Mouse (Mus musculus) telencephalon, adult 2 months (tissue): ENCODE data around the gene Gtpbp2.

Experiments
- DNase-seq: peaks from one replicate; pipeline ENCODE4 v3.0.0-alpha.2; 2011; ENCODE audit warnings: low read depth, low spot score

The Gtpbp2 gene

GRCm38 (mm10) chr17:46152847-46153782 lies 7.7 kb upstream of the Gtpbp2 start, which contains the start of gene Mad2l1bp:
Gene Mad2l1bp, minus strand, starts transcription at chr17:46153553.
- peak; percentile 95 for DNase-seq

- DNase-seq, result no peak
Observed at GRCm38 (mm10) chr17:46154336-46154735, 6.5 kb upstream of the Gtpbp2 start.

- no peak for DNase-seq
Observed at GRCm38 (mm10) chr17:46156680-46157079, 4.2 kb upstream of the Gtpbp2 start.

- DNase-seq, result no peak
Observed at GRCm38 (mm10) chr17:46157131-46157530, 3.7 kb upstream of the Gtpbp2 start.

DNA sequence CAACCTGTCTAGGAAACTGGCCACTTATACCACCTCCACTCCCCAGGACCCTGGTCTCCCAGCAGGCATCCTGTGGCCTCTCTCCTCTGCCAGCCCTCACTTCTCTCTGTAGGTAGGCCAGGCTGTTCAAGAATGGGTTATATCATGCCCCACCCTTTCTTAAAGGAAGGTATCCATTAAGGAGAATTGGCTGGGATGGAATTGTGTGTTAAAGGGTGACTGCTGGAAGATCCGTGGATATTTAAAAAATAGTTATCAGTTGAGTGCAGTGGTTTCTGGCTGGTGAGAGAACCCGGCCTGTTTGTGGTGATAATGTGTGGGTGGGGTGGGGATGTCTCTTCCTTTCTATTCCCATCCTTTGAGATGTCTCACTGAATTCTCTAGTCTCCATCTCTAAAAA lies 1.6 kb upstream of the Gtpbp2 start:
- DNase-seq, result no peak

GRCm38 (mm10) chr17:46160090-46160662 lies 656 bp upstream of the Gtpbp2 start:
- peak; percentile 87 for DNase-seq

- DNase-seq, result no peak
Observed at GRCm38 (mm10) chr17:46161179-46161578, 347 bp downstream of the Gtpbp2 start.

DNA sequence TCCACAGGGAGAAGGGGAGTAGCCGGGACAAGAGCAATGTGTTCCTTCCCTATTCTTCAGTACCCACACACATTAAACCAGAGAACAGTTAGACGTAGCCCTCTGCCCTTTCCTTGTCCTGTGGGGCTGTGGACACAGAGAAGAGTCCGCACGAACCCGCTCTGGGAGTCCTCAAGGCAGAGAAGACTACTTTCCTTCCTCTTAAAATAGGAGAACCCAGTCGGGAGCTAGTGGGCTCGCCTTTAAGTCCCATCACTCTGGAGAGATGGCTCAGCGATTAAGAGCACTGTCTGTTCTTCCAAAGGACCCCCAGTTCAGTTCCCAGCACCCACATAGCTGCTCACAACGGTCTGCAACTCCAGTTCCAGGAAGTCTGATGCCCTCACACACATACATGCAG lies 878 bp downstream of the Gtpbp2 start:
- no peak for DNase-seq

DNA sequence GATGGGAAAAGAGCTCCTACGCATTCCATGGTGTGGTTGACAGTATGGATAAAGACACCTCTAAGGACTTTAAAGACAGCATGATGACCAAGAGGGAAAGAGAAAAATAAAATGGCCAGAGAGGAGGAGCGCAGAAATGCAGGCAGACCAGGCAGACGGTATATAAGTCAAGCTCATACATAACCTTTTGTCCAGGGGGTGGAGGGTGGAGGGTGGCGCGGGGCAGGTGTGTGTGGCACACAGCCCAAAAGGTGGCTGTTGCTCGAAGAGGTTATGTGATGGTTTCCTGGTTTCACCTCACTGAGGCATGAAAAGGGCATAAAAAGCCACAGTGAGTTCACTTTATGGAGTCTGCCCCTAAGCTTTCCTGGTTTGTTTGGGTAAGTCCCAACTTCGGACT lies 1.7 kb downstream of the Gtpbp2 start:
- DNase-seq, result no peak

GRCm38 (mm10) chr17:46162951-46163421 lies 2.2 kb downstream of the Gtpbp2 start:
- DNase-seq, result no peak

DNA sequence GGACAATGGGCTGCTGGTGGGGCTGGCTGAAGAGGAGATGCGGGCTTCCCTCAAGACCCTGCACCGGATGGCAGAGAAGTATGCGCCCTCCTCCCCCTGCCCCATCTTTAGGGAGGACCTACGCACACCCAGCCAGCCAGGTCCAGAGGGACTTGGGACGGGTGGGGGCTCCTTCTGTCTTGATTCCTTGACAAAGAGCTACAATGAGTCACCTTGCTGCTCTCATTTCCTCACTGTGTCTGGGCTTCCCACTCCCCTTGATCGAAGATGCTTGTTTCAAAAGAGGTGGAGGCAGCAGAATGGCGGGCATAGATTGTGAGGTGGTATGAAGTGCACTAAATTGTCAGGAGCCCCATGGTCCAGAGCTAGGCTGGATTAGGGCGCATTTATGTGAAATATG lies 3.5 kb downstream of the Gtpbp2 start:
- no peak for DNase-seq

GRCm38 (mm10) chr17:46164791-46165190 lies 4.0 kb downstream of the Gtpbp2 start:
- no peak for DNase-seq

- DNase-seq, result no peak
Observed at GRCm38 (mm10) chr17:46165460-46165859, 4.6 kb downstream of the Gtpbp2 start.

DNA sequence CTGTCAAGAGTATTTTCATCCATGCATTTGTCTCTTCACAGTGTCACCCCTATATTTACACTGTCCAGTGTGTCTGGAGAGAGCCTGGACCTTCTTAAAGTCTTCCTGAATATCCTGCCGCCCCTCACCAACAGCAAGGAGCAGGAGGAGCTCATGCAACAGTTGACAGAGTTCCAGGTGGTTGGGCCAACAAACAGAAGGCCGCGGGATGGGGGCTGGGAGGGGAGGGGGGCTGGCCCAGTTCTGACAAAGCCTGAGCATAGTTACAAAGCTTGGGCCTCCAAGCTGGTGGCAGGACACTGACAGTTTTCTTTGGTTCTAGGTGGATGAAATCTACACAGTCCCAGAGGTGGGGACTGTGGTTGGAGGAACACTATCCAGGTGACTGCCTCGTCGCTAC lies 5.4 kb downstream of the Gtpbp2 start:
- DNase-seq, result no peak

GRCm38 (mm10) chr17:46167014-46167413 lies 6.2 kb downstream of the Gtpbp2 start:
- no peak for DNase-seq

GRCm38 (mm10) chr17:46168318-46168717 lies 7.5 kb downstream of the Gtpbp2 start:
- DNase-seq, result no peak

DNA sequence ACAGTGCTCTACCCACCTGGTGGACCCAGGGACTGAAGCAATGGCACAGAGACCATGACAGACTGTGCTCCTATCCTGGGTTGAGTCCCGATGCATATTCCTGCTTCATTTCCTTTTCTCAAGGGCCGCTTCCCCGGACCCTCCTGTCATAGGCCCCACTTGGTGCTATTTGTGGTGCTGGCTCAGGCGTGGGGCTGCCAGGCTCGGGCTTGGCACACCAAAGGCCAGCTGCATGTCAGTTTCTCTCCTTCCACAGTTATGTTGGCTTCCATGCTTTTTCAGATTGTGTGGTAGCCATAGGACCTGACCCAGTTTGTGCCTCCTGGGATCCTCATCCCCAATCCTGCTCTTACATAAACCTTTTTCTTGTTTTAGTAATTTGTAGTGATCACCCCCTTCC lies 7.9 kb downstream of the Gtpbp2 start:
- no peak for DNase-seq

DNA sequence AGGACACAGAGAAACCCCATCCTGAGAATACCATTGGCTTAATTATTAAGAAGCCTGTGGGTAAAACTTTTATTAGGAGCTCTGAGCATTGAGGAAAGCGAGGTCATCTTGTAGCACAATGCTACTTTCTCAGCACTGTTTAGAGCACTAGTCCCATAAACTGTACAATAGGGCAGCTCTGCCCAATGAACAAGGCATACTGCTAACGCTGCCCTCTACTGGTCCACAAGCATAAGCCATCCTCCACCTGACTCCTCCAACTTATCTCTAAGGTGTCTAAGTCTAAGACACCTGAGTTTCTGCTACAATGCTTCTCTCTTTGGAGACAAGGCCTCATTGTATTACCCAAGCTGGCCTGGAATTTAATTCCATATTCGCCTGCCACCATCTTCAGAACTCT lies 9.7 kb downstream of the Gtpbp2 start:
- DNase-seq, result no peak

GRCm38 (mm10) chr17:46182273-46182672 lies 21.4 kb downstream of the Gtpbp2 start:
- no peak for DNase-seq

DNA sequence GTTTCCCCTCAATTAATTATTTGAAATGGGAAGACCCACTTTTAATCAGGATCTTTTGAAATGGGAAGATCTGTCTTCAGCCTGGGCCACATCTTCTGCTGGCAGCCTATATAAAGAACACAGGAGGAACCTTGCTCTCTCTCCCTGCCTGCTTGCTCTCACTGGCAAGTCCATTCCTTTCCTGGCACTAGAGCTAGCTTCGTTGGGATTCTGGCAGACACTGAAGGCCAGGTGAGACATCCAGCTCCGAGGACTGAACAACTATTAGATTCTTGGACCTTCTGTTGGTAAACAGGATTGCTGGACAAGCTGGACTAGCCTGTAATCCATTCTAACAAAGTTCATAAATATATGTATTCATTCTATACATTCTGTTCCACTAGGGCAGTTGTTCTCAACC lies 28.0 kb downstream of the Gtpbp2 start:
- no peak for DNase-seq

- peak; percentile 4 for DNase-seq
Observed at GRCm38 (mm10) chr17:46201151-46201550, 40.3 kb downstream of the Gtpbp2 start.

GRCm38 (mm10) chr17:46202421-46203071 lies 41.7 kb downstream of the Gtpbp2 start, which contains the start of the genes Polh and Xpo5:
Gene Polh, minus strand, starts transcription at chr17:46202645.
Gene Xpo5, plus strand, starts transcription at chr17:46202782.
- DNase-seq, result peak; percentile 84
